Mouse (Mus musculus): ENCODE data around the gene Neo1. TPM values are rescaled to one million over a fixed set of nuclear protein-coding genes. Genes with fewer than 3 reads are reported as not detected.

Neo1 gene
- 36.8 TPM in 2 replicates for polyA plus RNA-seq (2015; fragmentation: Nextera tagmentation; extraction: Ambion mirVana)

GRCm38 (mm10) chr9:59036159-59036731 lies at the start of gene Neo1:
Gene Neo1 (minus strand): TSS chr9:59036441.

Other genes with a start within 250 kb of the Neo1 start
- gene Hcn4, start 213.0 kb downstream of the Neo1 start, polyA plus RNA-seq (2015; fragmentation: Nextera tagmentation; extraction: Ambion mirVana), result 4.8 and 5.9 TPM in 2 replicates

Data from neural tube, postnatal 0 days (tissue).